Mouse (Mus musculus) cerebellum, adult 9-10 months (tissue): ENCODE data around the gene Arpc3.
A peak's percentile ranks its signal among the peaks of the same experiment; 100 is the strongest.
"Not testable (repeated sequence)": the region's sequence is repeated elsewhere in the genome, so short reads cannot be mapped to it uniquely, and the experiment has no call there.

Experiments
- DNase-seq: peaks from one replicate; pipeline ENCODE4 v3.0.0; 2022

Gene Arpc3

DNA sequence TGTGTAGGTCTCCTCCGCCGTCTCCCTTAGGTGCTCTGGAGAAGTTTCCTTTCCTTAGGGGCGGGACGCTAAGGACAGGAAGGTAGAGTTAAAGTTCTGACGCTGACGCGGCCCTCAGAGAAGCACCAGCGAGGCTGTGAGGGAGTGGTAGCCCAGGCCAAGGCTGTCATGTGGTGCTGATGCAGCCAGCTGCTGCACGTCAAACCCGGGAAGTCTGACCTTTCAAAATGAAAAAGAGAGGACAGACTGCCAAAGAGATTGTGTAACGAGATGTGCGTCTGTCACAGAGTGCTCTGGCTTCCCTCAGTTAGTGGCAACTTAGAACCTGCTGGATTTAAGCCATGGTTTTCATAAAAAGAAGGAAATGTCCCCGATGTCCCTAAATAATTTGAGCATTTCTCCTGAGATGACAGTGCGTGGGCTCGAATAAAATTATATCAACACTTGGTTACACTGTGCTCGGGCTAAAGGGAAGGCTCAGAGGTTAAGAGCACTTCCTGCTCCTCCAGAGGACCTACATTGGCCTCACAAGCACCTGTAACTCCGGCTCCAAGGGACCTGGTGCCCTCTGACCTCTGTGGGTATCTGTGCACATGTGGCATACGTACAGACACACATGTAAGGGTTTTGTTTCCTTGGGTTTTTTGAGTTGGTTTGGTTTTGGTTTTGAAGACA, 9.1 kb downstream of the Arpc3 start:
- no peak for DNase-seq

DNA sequence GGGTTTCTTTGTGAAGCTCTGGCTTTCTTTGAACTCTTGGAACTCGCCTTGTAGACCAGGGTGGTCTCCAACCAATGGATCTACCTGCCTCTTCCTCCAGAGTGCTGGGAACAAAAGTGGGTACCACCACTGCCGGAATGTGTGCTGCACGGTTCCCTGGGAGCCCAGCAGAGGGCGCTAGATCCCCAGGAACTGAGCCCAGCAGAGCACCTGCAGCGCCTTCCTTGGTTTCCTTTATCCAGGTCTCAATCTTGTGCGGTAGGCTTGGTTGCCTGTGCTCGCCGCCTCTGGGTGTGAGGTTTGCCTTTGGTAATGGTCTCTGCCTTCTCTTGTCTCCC, 9.6 kb downstream of the Arpc3 start:
- DNase-seq, result peak; percentile 81

DNA sequence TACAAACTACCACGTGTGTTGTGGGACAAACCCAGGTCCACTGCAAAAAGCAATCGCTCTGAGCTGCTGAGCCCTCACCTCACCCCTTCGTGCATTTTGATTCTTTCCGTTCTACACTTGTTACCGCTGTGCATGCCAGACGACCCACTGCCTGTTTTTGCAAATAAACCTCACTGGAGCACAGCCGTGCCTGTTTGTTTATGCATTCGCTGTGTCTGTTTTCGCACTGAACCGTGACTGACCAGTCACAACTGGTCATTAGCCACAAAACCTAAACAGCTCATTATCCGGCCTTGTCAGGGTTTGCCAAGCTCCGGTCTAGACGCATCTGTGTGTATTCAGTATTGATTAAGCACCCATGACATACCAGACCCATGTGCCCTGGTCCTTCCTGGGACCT, 10.5 kb downstream of the Arpc3 start:
- no peak for DNase-seq

DNA sequence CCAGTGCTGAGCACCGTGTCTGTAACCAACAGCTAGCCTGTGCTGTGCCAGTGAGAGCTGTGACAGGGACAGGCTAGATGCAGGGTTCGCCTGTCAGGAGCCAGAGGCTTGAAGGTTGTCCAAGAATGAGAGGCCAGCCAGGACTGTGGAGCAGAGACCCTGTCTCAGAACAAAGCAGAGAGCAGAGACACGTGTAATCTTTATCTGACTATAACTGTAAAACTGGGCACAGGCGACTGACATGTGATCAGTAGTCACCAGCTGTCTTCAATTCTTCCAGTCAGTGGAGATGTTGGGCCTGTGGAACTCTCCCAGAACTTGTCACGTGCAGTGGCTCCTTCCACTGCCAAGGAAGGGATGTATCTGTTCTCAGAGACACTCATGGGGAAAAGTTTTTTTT, 11.1 kb downstream of the Arpc3 start:
- no peak for DNase-seq

DNA sequence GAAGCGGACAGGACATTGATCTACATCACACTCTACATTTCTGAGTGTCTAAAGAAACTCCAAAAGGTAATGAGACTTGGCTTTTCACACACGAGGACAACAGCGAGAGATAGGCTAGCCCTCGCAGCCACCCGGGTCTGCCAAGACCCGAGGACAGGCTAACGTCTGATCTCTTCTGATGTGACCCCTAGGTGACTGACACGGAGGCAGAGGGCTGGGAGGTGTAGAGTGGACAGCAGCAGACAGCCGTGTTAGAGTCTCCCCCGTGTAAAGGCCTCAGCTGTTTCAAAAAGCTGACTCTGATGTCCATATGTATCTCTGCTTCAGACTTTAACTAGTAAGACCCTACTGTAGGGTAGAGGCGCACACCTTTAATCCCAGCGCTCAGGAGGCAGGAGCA, 11.7 kb downstream of the Arpc3 start:
- DNase-seq, result no peak

DNA sequence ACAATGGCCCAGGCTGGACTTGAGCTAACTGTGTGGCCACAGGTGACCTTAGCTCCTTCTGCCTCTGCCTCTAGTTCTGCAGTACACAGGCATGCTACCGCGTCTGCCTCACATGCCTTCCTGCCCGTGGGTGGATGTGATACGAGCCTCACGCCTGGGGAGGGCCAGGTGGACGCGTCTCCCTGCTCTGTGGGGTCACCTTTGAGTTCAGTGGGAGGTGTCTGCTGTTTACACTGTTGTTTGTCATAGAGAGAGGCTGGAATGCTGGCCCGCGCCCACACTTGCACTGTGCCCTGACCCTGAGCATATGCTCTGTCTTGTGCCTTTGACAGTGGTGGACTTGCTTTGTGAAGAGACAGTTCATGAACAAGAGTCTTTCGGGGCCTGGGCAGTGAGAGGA, 13.9 kb downstream of the Arpc3 start:
- DNase-seq, result no peak

DNA sequence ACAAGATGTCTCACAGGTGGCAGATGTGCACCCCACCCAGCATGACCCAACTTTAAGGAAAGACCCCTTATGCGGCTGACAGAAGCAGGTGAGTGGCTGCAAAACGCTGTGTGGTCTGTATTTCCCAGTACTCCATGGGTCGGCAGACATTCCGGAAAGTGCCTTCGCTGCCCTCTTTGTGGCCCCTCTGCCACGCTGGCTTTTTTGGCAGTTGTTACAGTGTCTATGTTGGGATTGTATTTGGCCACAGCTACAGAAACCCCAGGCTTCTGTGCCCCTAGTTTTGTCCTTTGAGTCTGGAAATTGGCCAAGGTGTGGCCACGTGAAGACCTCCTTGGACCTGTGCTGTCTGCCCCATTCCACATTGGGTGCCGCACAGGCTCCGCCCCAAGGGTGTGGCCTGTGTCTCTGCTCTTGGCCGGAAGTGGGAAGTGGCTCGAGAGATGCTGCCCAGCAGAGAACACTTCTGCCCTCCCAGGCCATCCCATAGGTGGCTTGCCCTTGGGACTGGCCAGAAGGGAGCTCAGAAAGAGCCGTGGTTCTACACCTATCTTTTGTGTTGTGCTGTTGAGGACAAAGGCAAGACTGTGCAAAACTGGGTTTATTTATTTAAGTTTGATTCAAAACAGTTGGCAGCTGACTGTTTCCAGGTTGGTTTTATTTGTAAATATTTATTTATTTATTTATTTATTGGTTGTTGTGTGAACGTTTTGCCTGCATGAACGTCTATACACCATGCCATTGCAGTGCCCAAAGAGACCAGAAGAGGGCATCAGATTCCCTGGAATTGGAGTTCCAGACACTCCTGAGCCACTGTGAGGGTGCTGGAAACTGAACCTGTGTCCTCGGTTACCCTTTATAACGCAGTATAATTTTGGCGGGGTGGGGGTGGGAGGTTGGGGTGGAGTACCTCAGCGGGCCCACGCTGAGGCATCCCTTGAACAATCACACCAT, 18.3 kb downstream of the Arpc3 start:
- no peak for DNase-seq

DNA sequence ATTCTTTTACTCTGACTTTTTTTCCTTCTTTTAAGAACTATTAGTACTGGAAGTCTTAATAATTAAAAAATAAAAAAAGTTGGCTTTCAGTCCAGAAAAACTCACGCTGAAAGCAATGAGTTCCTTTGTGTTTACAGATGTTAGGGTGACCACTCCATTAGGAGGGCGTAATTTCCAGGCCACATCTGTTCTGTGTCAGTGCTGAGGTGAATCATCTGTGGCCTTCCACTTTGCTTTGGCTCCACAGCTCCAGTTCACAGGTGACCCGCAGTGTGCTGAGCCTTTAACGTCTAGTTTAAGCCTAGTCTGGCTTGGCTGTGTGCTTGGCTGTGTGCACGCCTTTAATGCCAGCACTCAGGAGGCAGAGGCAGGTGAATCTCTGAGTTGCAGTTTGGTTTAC, 20.2 kb downstream of the Arpc3 start:
- DNase-seq, result no peak

DNA sequence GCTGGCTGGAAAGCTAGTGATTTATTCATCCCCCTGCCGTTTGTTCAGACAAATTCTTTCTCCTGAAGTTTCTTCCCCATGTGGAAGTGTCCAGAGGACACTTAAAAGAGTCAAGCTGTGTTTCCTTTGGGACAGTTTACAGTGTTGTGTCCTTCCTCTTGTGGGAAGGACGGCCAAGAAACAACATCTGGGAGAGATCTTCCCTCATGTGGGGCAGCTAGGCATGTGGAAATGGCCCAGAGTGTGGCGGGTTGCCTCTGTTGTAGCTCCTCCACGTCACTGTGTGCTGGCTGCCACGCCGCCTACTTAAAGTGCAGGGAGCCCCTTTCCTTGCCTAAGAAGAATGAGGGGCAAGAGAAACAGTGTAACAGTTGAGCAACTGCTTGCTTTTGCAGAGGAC, 21.1 kb downstream of the Arpc3 start:
- DNase-seq, result no peak

DNA sequence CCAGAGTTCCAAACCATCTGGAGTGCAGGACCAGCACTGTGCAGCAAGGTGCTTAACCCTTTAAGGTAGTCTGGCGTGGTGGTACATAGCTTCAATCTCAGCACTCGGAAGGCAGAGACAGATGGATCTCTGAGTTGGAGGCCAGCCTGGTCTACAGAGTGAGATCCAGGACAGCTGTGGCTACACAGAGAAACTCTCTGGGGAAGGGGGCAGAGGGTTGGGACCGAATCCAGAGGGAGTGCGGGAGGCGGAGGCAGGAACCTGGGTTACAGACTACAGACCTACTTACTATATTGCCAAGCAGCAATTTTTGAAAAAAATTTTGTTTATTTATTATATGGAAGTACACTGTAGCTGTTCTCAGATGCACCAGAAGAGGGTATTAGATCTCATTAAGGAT, 22.7 kb downstream of the Arpc3 start:
- DNase-seq, result no peak

DNA sequence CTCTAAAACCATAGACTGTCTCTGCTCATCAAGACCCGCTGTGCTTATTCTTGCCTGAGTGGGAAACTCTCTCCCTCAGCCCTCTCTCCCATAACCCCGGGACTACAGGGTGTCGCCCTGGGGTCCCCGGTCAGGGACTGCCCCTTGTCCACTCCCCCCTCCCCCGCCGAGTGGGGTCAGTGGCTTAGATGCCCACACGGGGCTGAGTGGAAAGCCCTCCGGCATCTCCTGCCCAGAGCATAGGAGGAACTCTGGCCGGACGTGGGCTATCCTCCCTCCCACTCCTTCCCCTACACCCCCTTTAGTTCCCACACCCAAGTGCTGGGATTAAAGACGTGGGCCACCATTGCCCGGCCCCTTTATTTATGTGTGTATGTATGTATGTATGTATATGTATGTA, 23.8 kb downstream of the Arpc3 start:
- DNase-seq, result no peak

DNA sequence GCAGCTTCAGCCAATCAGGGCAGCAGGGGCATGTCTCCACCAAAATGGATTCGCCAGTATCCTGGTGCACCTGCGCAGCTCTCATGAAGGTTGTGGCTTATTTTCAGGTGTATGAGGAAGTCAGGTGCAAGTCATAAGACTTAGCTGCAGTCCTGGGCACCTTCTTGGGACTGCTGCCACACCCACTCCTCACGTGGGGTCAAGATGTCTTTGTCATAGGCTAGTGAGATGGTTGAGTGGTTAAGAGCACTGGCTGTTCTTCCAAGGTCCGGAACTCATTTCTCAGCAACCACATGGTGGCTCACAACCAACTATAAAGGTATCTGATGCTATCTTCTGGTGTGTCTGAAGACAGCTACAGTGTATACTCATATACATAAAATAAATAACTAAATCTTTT, 29.0 kb downstream of the Arpc3 start:
- DNase-seq, result not testable (repeated sequence)

DNA sequence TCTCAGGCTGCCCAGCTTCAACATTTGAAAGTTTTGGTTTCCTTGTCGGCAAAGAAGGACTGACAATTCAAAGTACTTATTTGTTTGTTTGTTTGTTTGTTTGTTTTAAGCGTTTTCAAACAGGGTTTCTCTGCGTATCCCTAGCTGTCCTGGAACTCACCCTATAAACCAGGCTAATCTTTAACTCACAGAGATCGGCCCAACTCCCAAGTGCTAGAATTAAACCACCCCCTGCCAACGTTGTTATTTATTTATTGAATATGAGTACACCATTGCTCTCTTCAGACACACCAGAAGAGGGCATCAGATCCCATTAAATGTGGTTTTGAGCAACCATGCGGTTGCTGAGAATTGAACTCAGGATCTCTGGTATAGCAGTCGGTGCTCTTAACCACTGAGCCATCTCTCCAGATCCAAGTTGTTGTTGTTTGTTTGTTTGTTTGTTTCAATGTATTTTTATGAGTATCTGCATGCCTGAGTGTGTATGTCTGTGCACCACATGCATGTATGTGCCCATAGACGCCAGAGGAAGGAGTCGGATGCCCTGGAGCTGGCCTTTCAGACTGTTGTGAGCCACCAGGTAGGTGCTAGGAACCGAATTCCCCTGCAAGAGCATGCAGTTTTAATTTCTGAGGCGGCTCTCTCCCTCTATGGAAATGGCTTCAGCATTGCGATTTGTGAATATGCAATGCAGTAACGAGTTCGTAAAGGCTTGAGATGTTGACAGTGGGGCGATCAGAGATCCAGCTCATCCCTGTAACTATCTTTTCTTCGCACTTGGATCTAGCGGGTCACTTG, 29.8 kb downstream of the Arpc3 start, which contains the start of gene Anapc7:
TSS of gene Anapc7 (plus strand) at position 423 of the 798 bp plus-strand sequence.
- DNase-seq, result no peak

DNA sequence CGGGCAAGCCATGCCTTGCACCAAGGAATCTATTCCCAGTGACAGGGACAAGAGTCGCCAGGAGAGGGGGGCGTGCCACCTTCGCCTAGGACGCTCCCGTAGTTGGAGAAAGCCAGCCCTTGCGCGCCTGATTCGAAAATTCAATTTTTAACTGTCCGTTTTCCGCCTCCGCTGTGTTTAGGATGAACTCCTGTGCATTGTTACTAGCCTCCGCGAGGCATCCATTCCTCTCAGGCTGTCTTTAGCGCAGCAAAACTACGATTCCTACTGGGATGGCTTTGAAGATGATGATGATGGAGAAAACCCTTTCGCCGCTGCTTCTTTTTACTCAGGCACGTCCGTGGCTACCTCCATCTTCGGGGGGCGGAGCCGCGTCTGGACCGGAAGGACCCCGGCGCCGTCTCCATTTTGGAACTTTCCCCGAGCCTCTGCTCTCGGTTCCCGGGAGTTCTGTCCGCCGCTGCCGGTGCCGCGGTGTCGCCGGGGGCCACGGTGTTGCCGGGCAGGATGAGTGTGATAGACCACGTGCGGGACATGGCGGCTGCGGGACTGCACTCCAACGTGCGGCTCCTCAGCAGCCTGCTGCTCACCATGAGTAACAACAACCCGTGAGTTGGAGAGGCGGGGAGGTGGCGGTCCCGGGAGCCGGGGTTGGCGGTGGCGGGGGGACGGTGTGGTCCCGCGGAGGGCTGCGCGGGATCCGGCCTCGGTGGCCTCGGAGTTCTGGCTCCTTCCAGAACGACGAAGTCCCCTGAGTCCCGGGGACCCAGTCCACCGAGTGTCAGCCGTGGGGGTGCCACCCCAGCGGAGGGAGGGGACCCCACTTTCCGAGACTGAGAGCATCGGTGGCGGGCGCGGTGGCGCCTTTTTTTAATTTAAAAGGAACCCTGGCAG, 30.6 kb downstream of the Arpc3 start:
- DNase-seq, result peak; percentile 87

DNA sequence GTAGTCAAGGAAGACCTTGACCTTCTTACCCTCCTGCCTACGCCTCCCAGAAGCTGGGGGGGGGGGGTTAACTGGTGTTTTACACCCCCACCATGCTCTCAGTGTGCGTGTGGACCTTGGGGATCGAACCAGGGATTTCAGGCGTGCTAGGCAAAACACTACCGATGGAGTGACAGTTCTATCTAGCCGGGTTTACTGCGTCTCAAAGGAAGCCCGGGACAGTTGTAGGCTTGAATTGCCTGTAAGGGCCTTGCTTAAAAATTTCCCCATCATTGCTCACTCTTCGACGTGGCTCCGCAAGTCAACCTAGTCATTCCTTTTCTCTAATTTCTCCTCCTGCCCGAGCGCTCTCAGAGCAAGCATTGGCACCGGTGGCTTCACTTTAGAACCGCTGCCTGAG, 31.4 kb downstream of the Arpc3 start:
- DNase-seq, result no peak

DNA sequence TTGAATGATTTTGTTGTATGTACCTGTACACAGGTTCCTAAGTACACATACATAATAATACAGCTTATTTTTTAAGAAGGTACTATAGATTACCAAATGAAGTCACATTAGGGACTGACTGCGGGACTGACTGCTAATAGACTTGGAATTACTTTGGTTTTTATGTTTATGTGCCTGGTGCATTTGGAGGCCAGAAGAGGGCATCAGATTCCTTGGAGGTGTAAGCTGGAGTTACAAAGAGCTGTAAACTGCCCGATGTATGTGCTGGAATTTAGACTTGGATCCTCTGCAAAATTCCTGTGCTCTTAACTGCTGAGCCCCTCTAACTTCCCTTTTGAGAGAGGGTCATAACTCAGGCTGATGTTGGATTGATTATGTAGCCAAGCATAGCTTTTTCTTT, 33.9 kb downstream of the Arpc3 start:
- DNase-seq, result no peak

DNA sequence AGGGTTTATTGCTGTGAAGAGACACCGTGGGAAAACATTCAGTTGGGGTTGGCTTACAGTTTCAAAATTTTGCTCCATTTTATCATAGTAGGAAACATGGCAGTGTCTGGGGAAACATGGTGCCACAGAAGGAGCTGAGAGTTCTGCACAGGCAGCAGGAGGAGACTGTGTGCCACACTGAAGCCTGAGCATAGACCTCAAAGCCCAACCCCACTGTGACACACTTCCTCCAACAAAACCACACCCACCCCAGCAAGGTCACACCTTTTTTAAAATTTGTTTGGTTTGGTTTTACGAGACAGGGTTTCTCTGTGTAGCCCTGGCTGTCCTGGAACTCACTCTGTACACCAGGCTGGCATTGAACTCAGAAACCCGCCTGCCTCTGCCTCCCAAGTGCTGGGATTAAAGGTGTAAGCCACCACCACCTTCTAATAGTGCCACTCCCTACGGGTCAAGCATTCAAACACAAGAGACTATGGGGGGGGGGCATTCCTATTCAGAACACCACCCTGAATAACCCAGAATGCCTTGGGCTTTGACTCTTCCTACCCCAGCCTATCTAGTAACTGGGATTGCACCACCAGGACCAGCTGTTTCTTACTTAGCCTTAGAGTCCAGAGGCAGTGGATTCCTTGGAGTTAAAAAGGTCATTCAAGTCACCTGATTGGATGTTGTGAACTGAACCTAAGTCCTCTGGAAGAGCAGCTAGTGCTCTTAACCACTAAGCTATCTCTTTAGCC, 38.5 kb downstream of the Arpc3 start:
- DNase-seq, result no peak

DNA sequence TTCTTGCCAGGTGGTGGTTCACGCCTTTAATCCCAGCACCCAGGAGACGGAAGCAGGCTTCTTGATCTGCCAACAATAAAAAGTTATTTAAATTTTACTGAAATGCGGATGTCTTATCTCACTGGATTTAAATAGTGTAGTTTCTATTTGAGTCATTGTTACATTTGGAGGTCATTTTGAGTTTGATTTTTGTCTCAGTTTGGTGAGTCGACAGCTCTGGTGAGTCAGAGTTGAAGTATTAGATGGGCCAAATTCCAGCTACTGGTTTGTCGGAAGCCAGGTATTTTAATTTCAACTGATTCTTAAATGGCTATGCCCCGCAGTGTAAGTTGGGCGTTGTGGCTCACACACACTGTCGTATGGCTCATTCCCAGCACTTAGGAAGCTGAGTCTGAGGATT, 39.5 kb downstream of the Arpc3 start:
- DNase-seq, result no peak

DNA sequence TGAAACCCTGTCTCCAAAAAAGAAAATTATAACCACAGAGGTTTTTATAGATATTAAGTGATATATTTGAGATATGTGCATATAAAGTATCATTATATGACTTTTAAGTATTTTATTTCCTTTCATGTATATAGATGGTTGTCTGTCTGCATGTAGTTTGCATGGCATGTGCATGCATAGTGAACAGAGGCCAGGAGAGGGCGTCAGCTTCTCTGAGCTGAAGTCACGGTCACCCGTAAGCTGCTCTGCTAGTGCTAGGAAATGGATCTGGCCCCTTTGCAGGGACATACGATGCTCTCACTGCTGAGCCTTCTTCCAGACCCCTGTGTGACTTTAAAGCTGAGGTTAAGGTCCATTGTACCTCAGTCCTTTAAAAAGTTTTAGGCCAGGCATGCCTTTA, 42.9 kb downstream of the Arpc3 start:
- DNase-seq, result no peak

DNA sequence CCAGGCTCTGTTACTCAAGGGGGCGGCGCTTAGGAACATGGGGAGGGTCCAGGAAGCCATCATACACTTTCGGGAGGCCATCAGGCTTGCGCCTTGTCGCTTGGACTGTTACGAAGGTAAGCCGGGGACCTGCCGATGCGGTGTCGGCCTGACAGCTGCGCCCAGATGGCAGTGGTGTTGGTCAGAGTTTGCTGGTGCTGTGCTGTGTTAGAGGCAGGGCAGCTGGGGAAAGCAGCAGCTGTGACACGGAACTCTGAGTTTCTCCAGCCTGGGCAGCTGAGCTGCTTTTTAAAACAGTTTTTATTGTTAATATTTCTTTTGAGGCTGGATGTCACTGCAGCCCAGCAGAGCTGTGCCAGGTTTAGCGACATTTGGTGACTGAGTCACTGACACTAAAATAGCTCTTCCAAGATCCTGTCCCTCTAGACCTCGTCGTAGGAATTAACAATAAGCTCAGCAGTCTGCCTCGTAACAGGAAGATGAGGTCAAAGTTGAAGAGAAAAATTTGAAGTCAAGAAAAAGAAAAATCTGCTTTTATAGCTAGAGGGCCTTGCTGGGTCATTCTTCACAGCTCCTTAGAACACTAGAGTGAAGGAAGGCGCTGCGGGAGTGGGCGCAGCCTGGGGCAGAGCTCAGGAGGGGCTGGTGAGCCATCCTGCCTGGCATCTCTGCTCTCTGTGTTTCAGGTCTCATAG, 47.9 kb downstream of the Arpc3 start:
- no peak for DNase-seq

DNA sequence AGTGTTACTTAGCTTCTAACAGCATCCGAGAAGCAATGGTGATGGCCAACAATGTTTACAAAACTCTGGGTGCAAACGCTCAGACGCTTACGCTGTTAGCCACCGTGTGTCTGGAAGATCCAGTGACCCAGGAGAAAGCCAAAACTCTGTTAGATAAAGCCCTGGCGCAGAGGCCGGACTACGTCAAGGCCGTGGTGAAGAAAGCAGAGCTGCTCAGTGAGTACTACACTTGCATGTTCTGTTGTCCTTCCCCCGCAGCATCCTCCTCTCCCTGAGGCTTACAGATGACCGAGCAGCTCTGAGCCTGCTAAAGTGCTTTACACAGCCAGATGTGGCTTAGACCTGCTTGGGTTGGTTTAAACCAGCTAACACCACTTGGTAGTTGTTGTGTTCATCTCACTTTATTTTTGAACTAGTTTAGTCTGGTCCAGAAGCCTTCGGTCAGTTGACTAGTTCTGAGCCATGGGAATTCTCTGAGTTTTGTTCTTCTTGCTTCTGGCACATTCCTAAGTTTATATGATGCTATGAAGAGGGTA, 48.5 kb downstream of the Arpc3 start:
- DNase-seq, result no peak
